Mouse (Mus musculus) mouse trophoblast stem cell (cell line): Measurements from ENCODE around the gene Maats1.

Experiments
- in situ Hi-C, 2 experiments: fragments of 300-500 bp; cut with MseI, MboI; formaldehyde crosslinking; loops; 2 replicates in 1 of 2; 3 replicates in 1 of 2; pipeline ENCODE4 v1.15.1; 2025

Gene Maats1

DNA sequence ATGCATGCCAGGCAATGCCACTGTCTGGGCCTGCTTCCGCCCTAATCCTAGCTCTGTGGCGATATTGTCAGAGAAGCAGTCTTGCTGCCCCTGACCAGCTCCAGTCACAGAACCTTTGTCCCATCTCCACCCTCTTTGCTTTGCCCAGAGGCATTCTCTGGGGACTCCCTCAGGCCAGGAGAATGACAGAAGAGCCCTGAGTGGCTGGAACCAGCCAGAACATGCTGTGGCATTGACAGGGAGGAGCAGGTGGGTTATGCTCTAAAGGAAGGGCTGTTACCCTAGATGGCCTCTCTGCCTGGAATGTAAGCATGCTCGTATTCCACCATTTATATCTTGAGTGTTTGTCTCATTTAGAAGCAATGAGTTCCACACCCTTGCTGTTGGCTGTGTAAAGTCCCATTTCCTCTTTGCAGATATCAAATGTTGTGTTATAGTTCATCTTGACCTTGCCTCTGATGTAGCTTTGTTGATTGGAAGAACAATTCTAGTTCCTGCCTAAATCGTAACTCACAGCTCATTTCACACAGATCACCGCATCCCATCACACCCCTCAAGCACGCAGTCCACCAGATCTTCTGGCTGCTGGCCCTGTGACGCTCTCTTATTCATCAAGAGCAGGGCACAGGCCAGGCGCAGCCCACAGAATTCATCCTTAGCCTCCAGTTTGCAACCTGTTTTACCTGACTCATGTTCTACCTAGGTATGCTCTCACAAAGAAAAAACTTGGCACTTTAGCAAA is 28.9 kb upstream of the Maats1 start:
- in situ Hi-C loops, result no loop called here

DNA sequence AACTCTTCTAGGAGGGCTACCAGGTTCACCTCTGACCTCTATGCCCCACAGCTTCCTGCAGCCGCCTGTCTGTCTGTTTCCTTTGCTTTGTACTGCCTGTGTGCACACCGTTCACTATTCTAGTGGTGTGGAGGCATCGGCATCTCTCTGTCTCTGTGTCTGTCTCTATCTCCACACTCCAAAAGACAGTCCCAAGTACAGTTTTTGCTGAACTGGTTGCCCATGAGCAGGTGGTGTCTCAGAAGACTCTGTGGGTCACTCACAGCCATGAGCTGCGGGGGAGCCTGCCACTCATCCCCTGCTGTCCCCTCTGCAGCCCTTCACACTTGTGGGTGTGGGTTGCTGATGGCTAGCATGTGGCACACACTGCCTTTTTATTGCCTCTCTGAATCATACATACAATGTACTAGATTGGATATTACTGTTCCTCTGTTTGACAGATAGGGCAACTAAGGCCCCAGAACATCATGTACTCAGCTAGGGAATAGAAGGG is 28.1 kb upstream of the Maats1 start:
- in situ Hi-C loops, result no loop called here

DNA sequence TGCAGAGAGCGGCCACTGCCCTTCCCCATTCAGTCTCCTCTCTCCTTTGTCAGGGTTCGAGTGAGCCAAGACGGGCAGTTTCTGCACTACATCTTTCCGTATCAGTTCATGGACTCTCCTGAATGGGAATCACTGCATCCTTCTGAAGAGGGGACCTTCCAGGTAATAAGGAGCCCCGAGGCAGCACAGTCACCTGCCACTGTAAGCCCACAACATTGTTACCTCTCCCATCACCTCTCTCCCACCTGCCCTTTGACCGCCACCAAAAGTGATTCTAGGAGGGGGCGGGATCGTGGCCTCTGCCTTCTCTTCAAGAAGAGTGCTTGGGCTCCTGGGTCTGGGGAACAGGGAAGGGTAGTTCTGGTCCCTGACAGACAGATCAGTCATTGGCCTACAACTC is 27.5 kb upstream of the Maats1 start:
- in situ Hi-C loops, result no loop called here

DNA sequence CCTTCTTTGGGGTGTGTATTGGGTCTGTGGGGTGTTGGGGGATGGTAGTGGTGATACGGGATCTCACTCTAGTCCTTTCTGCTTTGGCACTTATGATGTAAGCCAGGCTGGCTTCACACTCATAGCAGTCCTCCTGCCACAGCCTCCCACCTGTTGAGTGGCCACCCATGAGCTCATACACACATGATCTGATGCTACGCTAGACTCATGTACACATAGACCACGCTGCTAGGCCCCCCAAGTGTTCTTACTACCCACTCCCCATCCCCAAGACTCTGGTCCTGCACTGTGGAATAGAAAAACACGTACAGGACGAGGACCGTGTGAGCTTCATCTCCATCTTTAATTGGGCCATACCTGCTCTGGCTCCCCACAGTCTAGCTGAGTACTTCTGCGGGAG is 27.1 kb upstream of the Maats1 start:
- in situ Hi-C loops, result no loop called here

DNA sequence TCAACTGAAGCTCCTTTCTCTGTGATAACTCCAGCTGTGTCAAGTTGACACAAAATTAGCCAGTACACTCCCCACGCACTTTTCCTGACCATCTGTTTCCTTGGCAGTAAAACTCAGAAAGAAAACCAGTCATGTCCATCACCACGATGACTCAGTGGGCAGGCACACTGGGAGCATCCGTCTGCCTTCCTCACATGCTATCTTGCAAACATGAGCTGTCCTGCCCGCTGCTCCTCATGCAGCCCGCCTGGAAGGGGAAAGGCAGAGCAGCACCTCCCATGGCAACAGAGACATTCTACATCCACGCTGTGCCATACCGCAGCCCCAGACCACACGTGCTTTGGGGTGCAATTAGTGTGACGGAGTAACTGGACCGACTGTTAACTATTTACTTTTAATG is 26.4 kb upstream of the Maats1 start:
- in situ Hi-C loops, result no loop called here

DNA sequence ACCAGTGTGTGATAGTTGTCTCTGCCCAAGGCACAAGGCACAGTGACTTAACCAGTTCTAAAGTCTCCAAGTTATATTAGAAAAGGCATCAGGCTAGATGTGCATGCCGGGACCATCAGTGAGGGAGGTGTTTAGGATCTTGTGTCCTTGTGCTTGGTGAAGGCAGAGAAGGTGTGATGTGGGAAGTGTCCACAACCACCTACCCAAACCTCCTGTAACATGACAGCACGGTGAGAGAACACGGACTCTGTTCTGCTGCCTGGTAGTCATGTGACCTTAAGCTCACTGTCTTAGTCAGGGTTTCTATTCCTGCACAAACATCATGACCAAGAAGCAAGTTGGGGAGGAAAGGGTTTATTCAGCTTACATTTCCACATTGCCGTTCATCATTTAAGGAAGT is 24.3 kb upstream of the Maats1 start:
- in situ Hi-C loops, result no loop called here

DNA sequence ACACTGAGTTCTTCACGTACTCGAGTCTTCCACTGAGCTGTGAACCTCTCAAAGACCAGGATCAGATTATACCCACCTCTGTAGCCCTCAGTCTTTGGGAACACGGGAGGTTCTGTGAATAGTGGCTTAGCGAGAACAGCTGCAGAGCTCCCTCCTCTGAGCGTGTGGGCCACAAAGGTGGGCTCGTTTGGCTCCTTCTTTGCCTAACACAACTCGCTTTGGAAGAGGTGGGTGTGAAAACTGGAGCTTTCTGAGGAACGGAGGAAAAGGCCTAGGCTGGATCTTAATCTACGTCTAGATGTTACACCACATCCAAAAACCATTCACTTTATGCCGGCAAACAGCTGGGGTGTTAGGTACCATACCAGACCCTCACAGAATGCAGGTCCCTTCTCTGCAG is 23.4 kb upstream of the Maats1 start:
- in situ Hi-C loops, result no loop called here

DNA sequence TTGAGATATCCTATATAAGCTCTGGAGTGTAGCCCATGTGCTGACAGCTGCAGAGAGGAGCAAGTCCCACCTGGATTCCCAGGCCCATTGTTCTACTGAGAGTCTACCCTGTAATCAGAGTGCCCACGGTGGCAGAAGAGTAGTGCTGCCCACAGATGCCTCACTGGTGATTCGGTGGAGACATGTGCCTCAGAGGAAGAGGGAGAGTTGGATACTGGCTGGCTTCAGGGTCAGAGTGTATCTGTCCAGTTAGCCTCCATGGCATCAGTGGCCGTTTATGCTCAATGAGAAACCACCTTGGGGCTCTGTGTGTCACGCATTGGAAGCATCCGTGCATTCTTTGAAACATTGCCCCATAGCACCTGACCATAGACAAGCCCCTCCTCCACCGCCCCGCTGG is 21.7 kb upstream of the Maats1 start:
- in situ Hi-C loops, result no loop called here

DNA sequence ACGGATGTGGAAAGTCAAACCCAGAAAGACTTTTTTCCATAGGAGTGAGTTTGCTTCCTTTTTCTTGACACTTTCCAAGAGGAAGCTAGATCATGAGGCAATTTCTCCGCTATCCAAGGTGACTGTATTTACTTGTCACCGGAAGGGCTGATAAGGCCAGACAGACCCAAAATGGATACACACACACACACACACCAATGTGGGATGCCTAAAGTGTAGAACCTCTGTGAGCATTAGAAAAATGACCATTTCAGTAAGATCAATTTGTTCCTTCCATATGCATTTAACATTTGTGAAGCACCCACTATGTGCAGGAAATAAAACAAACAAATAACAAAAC is 21.3 kb upstream of the Maats1 start:
- in situ Hi-C loops, result no loop called here

DNA sequence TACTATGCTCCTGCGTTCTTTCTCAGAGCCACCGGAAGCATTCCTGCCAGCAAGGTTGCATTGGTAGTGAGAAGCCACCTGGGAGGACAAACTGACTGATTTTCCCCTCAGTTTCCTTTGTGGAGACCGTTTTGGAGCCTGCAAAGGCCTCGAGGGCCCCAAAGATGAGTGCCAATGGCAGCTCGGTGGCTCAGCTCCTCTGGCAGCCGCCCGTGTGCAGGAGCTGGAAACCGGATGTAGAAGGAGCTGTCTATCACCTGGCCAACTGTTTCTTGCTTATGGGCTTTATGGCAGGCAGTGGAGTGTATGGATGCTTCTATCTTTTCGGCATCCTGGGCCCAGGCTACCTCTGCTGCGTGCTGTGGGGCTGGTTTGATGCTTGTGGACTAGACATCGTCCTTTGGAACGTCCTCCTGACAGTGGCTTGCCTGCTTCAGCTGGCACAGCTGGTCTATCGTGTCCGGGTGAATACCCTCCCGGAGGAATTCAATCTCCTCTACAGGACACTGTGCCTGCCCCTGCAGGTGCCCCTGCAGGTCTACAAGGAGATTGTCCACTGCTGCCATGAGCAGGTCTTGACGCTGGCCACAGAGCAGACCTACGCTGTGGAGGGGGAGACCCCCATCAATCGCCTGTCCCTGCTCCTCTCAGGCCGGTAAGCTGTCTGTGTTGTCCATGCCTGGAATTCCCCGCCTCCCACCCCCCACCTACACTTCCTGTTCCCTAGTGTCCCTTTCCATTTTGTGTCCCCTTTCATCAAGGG is 20.7 kb upstream of the Maats1 start:
- in situ Hi-C loops, result no loop called here

DNA sequence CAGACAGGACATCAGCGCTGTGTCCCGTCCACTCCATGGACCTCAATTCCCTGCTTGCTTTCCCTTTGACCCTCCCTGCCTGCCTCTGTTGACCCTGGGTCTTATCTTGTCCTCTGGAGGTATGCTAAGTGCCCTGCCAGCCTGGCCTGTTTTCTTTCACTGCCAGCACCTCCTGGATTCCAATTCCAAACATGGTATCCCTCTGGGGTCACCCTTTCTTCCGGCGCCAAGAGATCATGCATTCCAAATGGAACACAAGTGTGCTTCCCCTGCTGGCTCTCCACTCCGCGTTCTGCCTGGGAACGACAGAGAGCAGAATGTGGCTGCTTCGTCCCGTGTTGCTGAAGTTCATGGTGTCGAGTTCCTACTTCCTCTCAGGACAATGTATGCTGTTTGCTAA is 20.0 kb upstream of the Maats1 start, which contains the start of gene Popdc2:
TSS of gene Popdc2 (plus strand) at position 277 of the 400 bp plus-strand sequence.
- in situ Hi-C loops, result no loop called here

DNA sequence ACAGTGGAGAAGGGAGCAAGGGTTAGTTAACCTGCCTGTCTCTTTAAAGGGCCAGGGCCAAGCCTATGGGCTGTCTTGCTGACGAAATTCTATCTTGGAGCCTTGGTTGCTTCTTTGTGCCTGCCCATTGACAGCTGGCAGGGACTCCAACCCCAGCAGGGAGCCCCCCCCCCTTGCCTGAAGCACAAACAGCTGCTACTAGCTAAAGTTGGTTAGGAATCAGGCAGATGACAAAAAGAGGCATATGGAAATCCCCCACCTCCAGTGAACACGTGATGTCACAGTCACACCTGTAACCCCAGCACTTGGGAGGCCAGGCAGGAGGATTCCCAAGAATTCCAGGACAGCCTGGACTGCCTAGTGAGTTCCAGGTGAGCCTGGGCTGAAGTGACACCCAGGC is 18.4 kb upstream of the Maats1 start:
- in situ Hi-C loops, result no loop called here

DNA sequence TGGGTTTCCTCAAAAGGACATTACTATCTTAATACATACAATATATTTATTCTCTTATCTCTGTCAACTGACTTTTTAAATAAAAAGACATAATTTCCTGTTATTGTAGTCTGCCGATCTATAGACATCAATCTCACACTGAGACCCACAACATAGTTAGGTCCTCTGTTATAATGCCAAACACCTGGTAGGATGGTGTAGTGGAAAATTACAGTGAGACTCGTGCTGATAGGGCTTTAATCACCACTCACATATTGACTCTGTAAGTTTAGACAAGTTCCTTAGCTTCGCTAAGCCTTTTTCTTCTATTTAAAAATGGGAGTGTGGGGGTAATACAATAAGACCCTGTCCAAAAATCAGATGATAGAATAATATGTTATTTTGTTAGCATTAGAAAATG is 17.9 kb upstream of the Maats1 start:
- in situ Hi-C loops, result no loop called here

DNA sequence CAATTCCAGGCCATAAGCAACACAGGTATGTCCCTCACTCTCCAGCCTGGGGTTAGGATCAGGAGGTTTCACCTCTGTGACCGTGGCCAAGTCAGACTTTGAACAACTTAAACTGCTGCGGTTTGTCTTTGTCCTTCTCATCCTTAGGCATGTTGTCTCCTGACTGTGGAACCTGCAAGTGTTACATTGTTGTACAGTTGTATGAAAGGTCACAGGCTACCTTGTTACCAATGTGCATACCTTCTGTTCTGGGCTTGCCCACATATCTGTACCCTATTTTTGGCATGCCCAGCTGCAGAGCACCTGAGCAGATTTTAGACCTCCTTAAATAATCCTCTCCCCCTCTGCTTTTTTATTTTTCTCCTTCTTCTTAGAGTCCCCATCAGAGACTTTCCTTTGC is 17.3 kb upstream of the Maats1 start:
- in situ Hi-C loops, result no loop called here

DNA sequence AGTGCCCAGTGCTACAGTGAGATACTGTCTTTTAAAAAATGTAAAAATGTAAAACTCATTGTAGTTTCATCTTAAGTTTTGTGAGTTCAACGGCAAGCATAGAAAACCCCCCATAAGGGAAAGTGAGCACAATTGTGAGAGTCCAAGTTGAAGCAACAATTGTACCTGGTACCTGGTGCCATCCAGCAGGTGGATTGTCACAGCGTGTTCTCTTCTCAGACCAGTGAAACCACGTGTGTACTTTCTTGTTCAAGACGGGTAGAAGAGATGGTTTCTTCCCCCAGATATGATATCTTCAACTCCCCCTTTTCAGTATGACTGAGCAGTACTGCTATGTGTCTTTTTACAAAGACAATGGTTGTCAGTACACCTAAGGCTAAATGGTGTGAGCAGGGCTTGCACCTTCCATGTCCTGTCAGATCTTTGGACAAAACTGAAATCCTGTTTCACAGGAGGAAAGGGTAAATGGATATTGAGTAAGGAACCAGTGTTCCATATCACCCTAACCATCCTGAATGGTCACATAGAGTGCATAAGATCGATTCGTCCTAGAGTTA is 16.4 kb upstream of the Maats1 start:
- in situ Hi-C loops, result no loop called here

DNA sequence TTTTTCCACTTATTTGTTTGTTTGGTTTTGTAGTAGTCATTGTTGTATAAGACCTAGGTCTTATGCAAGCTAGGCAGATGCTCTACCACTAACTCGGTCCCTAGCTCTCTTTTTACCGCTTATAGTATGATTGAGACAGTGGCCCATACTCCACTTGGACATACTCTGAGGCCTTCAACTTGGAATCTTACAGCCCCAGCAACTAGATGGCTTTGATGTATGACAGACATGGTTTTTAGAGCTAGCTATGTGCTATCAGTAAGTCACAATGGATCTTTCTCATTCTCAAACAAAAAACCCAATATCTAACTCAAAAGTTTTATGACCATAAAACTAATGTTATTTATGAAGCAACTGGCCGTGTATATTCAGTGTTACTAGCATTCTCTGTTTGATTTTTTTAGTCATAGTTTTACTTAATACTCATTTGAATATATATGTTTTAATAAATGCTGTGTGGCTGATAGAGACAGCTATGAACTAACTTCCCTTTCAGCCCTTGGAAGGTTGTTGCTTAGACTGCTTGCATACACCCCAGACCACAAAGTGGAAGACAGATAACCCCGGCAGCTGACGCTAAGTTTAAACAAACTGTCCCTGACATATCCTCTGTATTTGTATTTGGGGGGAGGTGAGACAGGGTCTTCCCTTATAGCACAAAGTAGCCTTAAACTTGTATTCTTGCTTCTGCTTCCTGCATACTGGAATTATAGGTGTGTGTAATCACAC is 12.4 kb upstream of the Maats1 start:
- in situ Hi-C loops, result no loop called here

DNA sequence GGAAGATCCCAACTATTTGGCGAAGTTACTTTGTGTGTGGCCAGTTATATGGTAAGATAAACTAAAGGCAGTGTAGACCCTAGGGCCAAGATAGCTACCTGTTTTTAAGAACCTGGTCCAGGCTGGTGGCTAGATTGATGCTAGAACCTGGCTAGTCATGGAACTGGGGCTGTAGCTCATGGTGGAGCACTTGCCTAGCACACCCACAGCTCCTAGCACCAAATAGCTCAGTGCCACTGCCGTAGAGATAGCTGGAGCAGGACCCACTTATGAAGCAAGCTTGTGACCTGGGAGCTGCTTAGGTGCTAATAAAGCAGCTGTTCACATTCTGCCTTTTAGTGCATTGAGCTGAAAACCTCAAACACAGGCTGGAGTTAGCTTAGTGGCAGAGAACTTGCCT is 11.7 kb upstream of the Maats1 start:
- in situ Hi-C loops, result no loop called here

DNA sequence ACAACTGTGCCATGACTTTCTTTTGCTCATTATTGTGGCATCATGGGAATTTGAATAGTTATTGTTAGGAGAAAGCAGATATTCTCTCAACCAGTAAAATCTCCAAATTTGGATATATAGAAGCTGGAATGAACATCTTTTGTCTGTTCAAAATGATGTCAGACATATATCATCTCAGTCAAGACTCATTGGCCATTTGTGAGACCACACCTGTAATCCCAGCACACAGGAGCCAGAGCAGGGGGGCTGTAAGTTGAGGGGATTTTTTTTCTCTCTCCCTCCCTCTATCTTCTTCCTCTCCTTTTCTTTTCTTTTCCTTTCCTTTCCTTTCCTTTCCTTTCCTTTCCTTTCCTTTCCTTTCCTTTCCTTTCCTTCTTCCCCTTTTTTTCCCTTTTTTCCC is 10.9 kb upstream of the Maats1 start:
- in situ Hi-C loops, result no loop called here

DNA sequence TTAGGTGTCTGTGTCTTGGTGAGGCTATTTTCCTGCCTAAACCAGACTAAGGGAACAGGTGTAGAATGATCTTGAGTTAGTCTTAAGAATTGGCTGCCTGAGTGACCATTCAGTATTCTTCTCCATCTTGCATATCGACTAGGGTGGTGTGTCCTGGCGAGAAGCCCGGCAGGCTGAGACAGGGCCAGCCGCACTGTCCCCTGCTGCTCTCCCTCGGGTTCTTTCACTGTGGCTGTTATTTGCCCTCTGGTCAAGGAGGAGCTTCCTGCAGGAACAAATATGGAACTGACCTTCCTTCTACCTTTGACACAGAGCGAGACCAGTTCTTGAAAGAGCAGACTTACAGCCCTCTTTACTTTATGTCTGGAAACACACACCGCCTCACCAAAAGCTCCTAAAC is 10.1 kb upstream of the Maats1 start:
- in situ Hi-C loops, result no loop called here

DNA sequence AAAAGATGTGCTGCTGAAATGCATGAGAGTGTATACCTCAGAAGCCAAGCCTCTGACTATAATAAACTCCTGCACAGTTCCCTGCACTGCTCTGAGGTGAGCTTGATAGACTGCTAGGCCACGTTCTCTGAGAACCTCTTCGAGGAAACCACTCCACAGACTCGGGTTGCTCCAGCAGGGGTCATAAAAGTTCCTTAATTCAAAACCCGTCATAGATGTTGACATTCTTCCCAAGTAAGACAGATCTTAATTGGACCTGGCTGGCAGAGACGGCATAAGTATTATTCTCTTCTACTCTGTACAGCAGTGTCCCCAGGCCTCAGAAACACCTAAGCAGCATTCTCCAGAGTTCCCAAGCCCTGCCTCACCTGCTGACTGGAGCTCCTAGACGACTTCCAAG is 9.0 kb upstream of the Maats1 start:
- in situ Hi-C loops, result no loop called here

DNA sequence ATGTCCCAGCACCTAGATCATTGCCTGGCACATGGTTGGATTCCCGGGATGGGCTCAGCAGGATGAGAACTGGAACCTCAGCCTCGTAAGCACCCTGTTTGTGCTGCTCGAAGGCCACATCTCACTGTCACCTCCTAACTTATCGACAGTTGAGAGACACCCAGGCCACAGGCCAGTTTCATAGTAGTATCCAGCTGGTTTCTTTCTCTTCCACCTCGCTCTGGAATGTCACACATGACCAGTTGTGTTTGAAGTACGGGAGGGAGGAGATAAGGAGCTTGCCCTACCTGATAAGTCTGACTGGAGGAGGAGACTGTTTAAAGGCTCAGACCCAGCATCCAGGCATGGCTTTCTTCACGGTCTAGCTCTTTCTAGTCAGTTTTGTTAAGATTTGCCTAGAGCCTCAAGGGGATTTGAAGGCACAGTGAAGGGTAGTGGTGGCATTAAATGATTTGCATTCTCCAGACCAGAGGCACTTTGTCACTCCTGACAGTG is 8.5 kb upstream of the Maats1 start:
- in situ Hi-C loops, result no loop called here

DNA sequence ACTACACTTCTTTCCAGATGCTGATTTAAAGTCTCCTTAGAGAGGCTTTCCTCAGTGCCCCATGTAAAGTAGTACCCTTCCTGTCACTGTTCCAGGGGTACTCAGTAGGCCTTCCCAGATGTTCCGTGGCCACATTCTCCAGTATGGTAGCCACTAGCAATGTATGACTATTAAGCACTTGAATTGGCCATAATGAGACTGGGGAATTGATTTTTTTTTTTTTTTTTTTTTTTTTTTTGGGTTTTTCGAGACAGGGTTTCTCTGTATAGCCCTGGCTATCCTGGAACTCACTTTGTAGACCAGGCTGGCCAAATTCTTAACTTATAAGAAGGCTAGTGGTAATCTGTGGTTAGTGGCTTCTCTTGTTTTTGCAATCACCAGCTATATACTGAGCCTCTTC is 7.9 kb upstream of the Maats1 start:
- in situ Hi-C loops, result loop anchor here (5.0 to 10.0 kb wide), 2 partner anchors 135 to 137 kb away; no protein-coding TSS in a partner anchor
